ENCODE assay signal across 25 mouse cellular contexts in genomic region chr5:3666585-3666984, GRCm38 (mm10). TPM values are rescaled to one million over a fixed set of nuclear protein-coding genes. Genes with fewer than 3 reads are reported as not detected.
DNase-seq lines count a peak whose midpoint lies in the region; ATAC-seq and TF ChIP-seq lines count a peak whose summit lies in the region.
"Had no signal": no experiment of that assay in that cellular context is flagged by ENCODE, and none has a peak within 500 bp of the region (broad histone marks: within the 10 kb centered on the region; RNA-seq: fewer than 3 reads in every experiment).

No protein-coding gene starts in this region.

- H3K9ac ChIP-seq in limb, embryonic 11.5 days (ENCODE audit: low read length), result no peak overlapping the region
- H3K9ac ChIP-seq: heart, embryonic 15.5 days; midbrain, embryonic 15.5 days had no signal

- no peaks in the 10 kb centered on the region for H3K27me3 ChIP-seq in limb, embryonic 11.5 days (ENCODE audit: control insufficient read depth, insufficient read depth, low read length)
- H3K27me3 ChIP-seq in cerebellum, adult 2 months (ENCODE audit: control insufficient read depth, insufficient read depth, low read length), result no peaks in the 10 kb centered on the region
- H3K27me3 ChIP-seq: heart, embryonic 15.5 days; midbrain, embryonic 15.5 days had no signal

- no peak overlapping the region for H3K4me3 ChIP-seq in limb, embryonic 11.5 days (ENCODE audit: low read depth, low read length)
- H3K4me3 ChIP-seq in cerebellum, adult 2 months (replicated peaks; ENCODE audit: insufficient read depth, low read depth, low read length), result no peak overlapping the region
- H3K4me3 ChIP-seq in left cerebral cortex, adult 2 months, result no peak overlapping the region
- H3K4me3 ChIP-seq: heart, embryonic 15.5 days; midbrain, embryonic 15.5 days had no signal

- DNase-seq in CD4-positive helper T cell, adult 2 months (ENCODE audit: low read depth, low spot score), result peak; percentile 59
- DNase-seq in limb, embryonic 11.5 days (ENCODE audit: low spot score), result no peak
- peak; percentile 58 for DNase-seq in naive thymus-derived CD4-positive, alpha-beta T cell, adult 2 months (ENCODE audit: low read depth)
- no peak for DNase-seq in right cerebral cortex, adult 2 months (ENCODE audit: low spot score in 2 of 2)
- DNase-seq in cerebellum, adult 2 months, result no peak
- DNase-seq in heart, adult 18-20 months, result no peak
- DNase-seq in left cerebral cortex, adult 2 months (ENCODE audit: extremely low spot score in 1 of 2, low spot score in 2 of 2), result no peak
- DNase-seq: adrenal gland, postnatal 10 days; cerebellum, postnatal 10 days; gastrocnemius, postnatal 14 days; kidney, adult 2 months; kidney, postnatal 14 days; layer of hippocampus, adult 9-11 months; liver; retina, postnatal 1 day had no signal

- peak; percentile 60 for ATAC-seq in activated CD4-positive, CD25-positive, alpha-beta regulatory T cell, adult 4 months
- no peak for ATAC-seq in limb, embryonic 11.5 days (ENCODE audit: insufficient number of reproducible peaks, low FRiP score, low TSS enrichment, low read depth)
- ATAC-seq: forebrain, embryonic 14.5 days; lung, postnatal 0 days; midbrain, embryonic 15.5 days had no signal

- no peak for TF ChIP-seq CTCF in cerebellum, adult 2 months (IDR thresholded peaks at IDR 0.05; ENCODE audit: borderline replicate concordance, insufficient read depth, low read depth, low read length)
- TF ChIP-seq CTCF in left cerebral cortex, adult 2 months (IDR thresholded peaks at IDR 0.05), result no peak

- intact Hi-C loops in left cerebral cortex, adult 2 months (cut with DNase I), result no loop called here

- no peak for TF ChIP-seq POLR2A in cerebellum, adult 2 months (IDR thresholded peaks at IDR 0.05; ENCODE audit: borderline replicate concordance, insufficient read depth, low read length)

- H3K4me2 ChIP-seq in limb, embryonic 11.5 days (ENCODE audit: low read depth, severe bottlenecking), result no peak overlapping the region
- H3K4me2 ChIP-seq: heart, embryonic 15.5 days; midbrain, embryonic 15.5 days had no signal

- no peaks in the 10 kb centered on the region for H3K36me3 ChIP-seq in limb, embryonic 11.5 days (ENCODE audit: control insufficient read depth, insufficient read depth, low read length)
- H3K36me3 ChIP-seq: heart, embryonic 15.5 days; midbrain, embryonic 15.5 days had no signal

- WGBS in limb, embryonic 11.5 days, result 82% methylated on average over 12 of the region's 12 CpGs
- WGBS in cerebellum, adult 2 months, result 76% methylated on average over 12 of the region's 12 CpGs

- H3K27ac ChIP-seq in limb, embryonic 11.5 days (replicated peaks; ENCODE audit: low read depth, low read length), result 0 out of 2 replicates have a peak overlapping the region, but pooled peaks have one; percentile 16
- no peak overlapping the region for H3K27ac ChIP-seq in cerebellum, adult 2 months (ENCODE audit: insufficient read depth, low read length)
- no peak overlapping the region for H3K27ac ChIP-seq in left cerebral cortex, adult 2 months
- H3K27ac ChIP-seq: heart, embryonic 15.5 days; midbrain, embryonic 15.5 days had no signal

- no peaks in the 10 kb centered on the region for H3K9me3 ChIP-seq in limb, embryonic 11.5 days (ENCODE audit: control insufficient read depth, low read length)
- H3K9me3 ChIP-seq: heart, embryonic 15.5 days; midbrain, embryonic 15.5 days had no signal

- H3K4me1 ChIP-seq in limb, embryonic 11.5 days (ENCODE audit: control insufficient read depth, insufficient read depth, low read length), result no peaks in the 10 kb centered on the region; the same call in 1 of the 2 replicates
- no peaks in the 10 kb centered on the region for H3K4me1 ChIP-seq in cerebellum, adult 2 months (ENCODE audit: control insufficient read depth, insufficient read depth, low read length)
- H3K4me1 ChIP-seq: heart, embryonic 15.5 days; midbrain, embryonic 15.5 days had no signal

RNA-seq across cellular contexts. Expression of gene Gatad1, which starts 9.6 kb away (rescaled TPM):
- 10 to 100 TPM; 29.7 to 39.0 TPM for polyA plus RNA-seq in activated CD4-positive, CD25-positive, alpha-beta regulatory T cell, adult 4 months (2017; shearing (Covaris generic))
- 70.7 and 71.3 TPM in 2 replicates for polyA plus RNA-seq in limb, embryonic 11.5 days (2014; fragmentation: Nextera tagmentation; extraction: Ambion mirVana)
- 93.0 and 102 TPM in 2 replicates for polyA plus RNA-seq in cerebellum, adult 2 months (2012; rRNA removed)
- total RNA-seq in heart, adult 18-20 months (2021), result 10 to 100 TPM; 90.0 to 90.6 TPM
- 100 to 1,000 TPM; 115 to 124 TPM for total RNA-seq in left cerebral cortex, adult 2 months (2021)

RNA-seq across cellular contexts. Expression of gene Tmbim7, which starts 15.6 kb away (rescaled TPM):
- polyA plus RNA-seq in activated CD4-positive, CD25-positive, alpha-beta regulatory T cell, adult 4 months (2017; shearing (Covaris generic)), result under 1 TPM in 1 of 2 experiments, not detected in 1; 0.34 TPM
- not detected in 2 replicates for polyA plus RNA-seq in limb, embryonic 11.5 days (2014; fragmentation: Nextera tagmentation; extraction: Ambion mirVana)
- polyA plus RNA-seq in cerebellum, adult 2 months (2012; rRNA removed), result not detected in 2 replicates
- not detected for total RNA-seq in heart, adult 18-20 months (2021)
- total RNA-seq in left cerebral cortex, adult 2 months (2021), result not detected
- total RNA-seq: adrenal gland, postnatal 10 days; gastrocnemius, postnatal 14 days; heart, adult 8-10 months; hematopoietic stem cell, adult 5-6 weeks; left cerebral cortex, adult 8-10 months had no signal
- polyA plus RNA-seq: brain, embryonic 14.5 days; forebrain, embryonic 14.5 days; heart, embryonic 15.5 days; kidney, adult 2 months; liver, embryonic 16.5 days; lung, postnatal 0 days; midbrain, embryonic 15.5 days had no signal

Comparison
In these comparisons a context has a peak if more than half of its experiments do, and no peak if none do; other contexts are left out.
1. DNase-seq: peak in CD4-positive helper T cell, adult 2 months (single experiment) and naive thymus-derived CD4-positive, alpha-beta T cell, adult 2 months (single experiment); none in limb, embryonic 11.5 days (single experiment), right cerebral cortex, adult 2 months (0 of 2), cerebellum, adult 2 months (0 of 2), heart, adult 18-20 months (0 of 2) and left cerebral cortex, adult 2 months (0 of 2).